In genomic region chr5:77074914-77075313, GRCm38 (mm10) we compare ENCODE assay signal across 9 mouse cellular contexts. TPM values are rescaled to one million over a fixed set of nuclear protein-coding genes. Genes with fewer than 3 reads are reported as not detected.
A peak's percentile ranks its signal among the peaks of the same experiment; 100 is the strongest.
DNase-seq lines count a peak whose midpoint lies in the region; ATAC-seq lines count a peak whose summit lies in the region.
"Had no signal": no experiment of that assay in that cellular context is flagged by ENCODE, and none has a peak within 500 bp of the region (broad histone marks: within the 10 kb centered on the region; RNA-seq: fewer than 3 reads in every experiment).

No protein-coding gene starts in this region.

- intact Hi-C loops in heart, postnatal 14 days (cut with DNase I), result no loop called here

- no peak overlapping the region for H3K4me3 ChIP-seq in forebrain, embryonic 14.5 days (ENCODE audit: low read depth, low read length)
- no peak overlapping the region for H3K4me3 ChIP-seq in midbrain, embryonic 14.5 days (replicated peaks; ENCODE audit: low read depth, low read length)

- no peaks in the 10 kb centered on the region; the same call in 1 of the 2 replicates for H3K9me3 ChIP-seq in forebrain, embryonic 14.5 days (replicated peaks; ENCODE audit: control insufficient read depth, low read length)
- H3K9me3 ChIP-seq in midbrain, embryonic 14.5 days (ENCODE audit: control insufficient read depth, low read length), result no peaks in the 10 kb centered on the region; the same call in 1 of the 2 replicates

- ATAC-seq in forebrain, embryonic 14.5 days, result no peak
- ATAC-seq in midbrain, embryonic 14.5 days (ENCODE audit: low FRiP score, low TSS enrichment), result no peak

- 70% methylated on average over 2 of the region's 2 CpGs for WGBS in forebrain, embryonic 14.5 days
- 90% methylated on average over 2 of the region's 2 CpGs for WGBS in midbrain, embryonic 14.5 days

- H3K27me3 ChIP-seq in forebrain, embryonic 14.5 days (replicated peaks; ENCODE audit: control insufficient read depth, insufficient read depth, low read length), result no peaks in the 10 kb centered on the region
- no peaks in the 10 kb centered on the region for H3K27me3 ChIP-seq in midbrain, embryonic 14.5 days (ENCODE audit: control insufficient read depth, insufficient read depth, low read length)

- no peak overlapping the region for H3K9ac ChIP-seq in forebrain, embryonic 14.5 days (ENCODE audit: low read length)
- H3K9ac ChIP-seq in midbrain, embryonic 14.5 days (replicated peaks; ENCODE audit: low read length), result no peak overlapping the region

- H3K27ac ChIP-seq in forebrain, embryonic 14.5 days (ENCODE audit: low read depth, low read length), result no peak overlapping the region
- no peak overlapping the region for H3K27ac ChIP-seq in midbrain, embryonic 14.5 days (replicated peaks; ENCODE audit: low read depth, low read length)

- peak; percentile 31 for DNase-seq in layer of hippocampus, adult 11-12 months (ENCODE audit: low spot score)
- no peak for DNase-seq in layer of hippocampus, adult 9-10 months (ENCODE audit: low spot score)
- peak; percentile 8 to 34 for DNase-seq in adrenal gland, postnatal 4 days (ENCODE audit: low spot score in 2 of 2)
- peak; percentile 55 to 71 for DNase-seq in heart, postnatal 14 days
- DNase-seq in right cerebral cortex, adult 2 months (ENCODE audit: low spot score in 2 of 2), result peak; percentile 66 to 79
- no peak for DNase-seq in forebrain, embryonic 14.5 days (ENCODE audit: low spot score)
- DNase-seq in midbrain, embryonic 14.5 days, result no peak
- DNase-seq in embryo, embryonic 11 days, result no peak

- H3K4me2 ChIP-seq in forebrain, embryonic 14.5 days (ENCODE audit: low read length), result no peak overlapping the region
- H3K4me2 ChIP-seq in midbrain, embryonic 14.5 days (ENCODE audit: low read length), result no peak overlapping the region

- H3K4me1 ChIP-seq in forebrain, embryonic 14.5 days (ENCODE audit: control insufficient read depth, insufficient read depth, low read length), result no peaks in the 10 kb centered on the region
- no peaks in the 10 kb centered on the region for H3K4me1 ChIP-seq in midbrain, embryonic 14.5 days (ENCODE audit: control insufficient read depth, insufficient read depth, low read length)

- H3K36me3 ChIP-seq in forebrain, embryonic 14.5 days (ENCODE audit: control insufficient read depth, insufficient read depth, low read length), result no peaks in the 10 kb centered on the region
- no peaks in the 10 kb centered on the region for H3K36me3 ChIP-seq in midbrain, embryonic 14.5 days (ENCODE audit: control insufficient read depth, insufficient read depth, low read length)

RNA-seq across cellular contexts. Expression of gene Hopx, which starts 40.0 kb away (rescaled TPM):
- 1 to 10 TPM; 4.8 to 7.2 TPM for total RNA-seq in adrenal gland, postnatal 4 days (2021)
- 100 to 1,000 TPM; 496 to 513 TPM for total RNA-seq in heart, postnatal 14 days (2021)
- polyA plus RNA-seq in forebrain, embryonic 14.5 days (2014; fragmentation: Nextera tagmentation; extraction: Ambion mirVana), result 2.7 and 3.4 TPM in 2 replicates
- polyA plus RNA-seq in midbrain, embryonic 14.5 days (2014; fragmentation: Nextera tagmentation; extraction: Ambion mirVana), result 0.82 and 0.93 TPM in 2 replicates

RNA-seq across cellular contexts. Expression of gene Thegl, which starts 59.1 kb away (rescaled TPM):
- under 1 TPM; 0.28 to 0.31 TPM for total RNA-seq in adrenal gland, postnatal 4 days (2021)
- not detected for total RNA-seq in heart, postnatal 14 days (2021)
- polyA plus RNA-seq in forebrain, embryonic 14.5 days (2014; fragmentation: Nextera tagmentation; extraction: Ambion mirVana), result 0.26 and 0.33 TPM in 2 replicates
- 0.41 and 0.80 TPM in 2 replicates for polyA plus RNA-seq in midbrain, embryonic 14.5 days (2014; fragmentation: Nextera tagmentation; extraction: Ambion mirVana)
- polyA plus RNA-seq: large intestine, adult 2 months had no signal

Comparison
In these comparisons a context has a peak if more than half of its experiments do, and no peak if none do; other contexts are left out.
1. DNase-seq: peak in layer of hippocampus, adult 11-12 months (single experiment), adrenal gland, postnatal 4 days (2 of 2), heart, postnatal 14 days (2 of 2) and right cerebral cortex, adult 2 months (2 of 2); none in layer of hippocampus, adult 9-10 months (single experiment), forebrain, embryonic 14.5 days (single experiment), midbrain, embryonic 14.5 days (single experiment) and embryo, embryonic 11 days (single experiment).
2. RNA of gene Hopx, which starts 40.0 kb away (total RNA-seq): 496 to 513 TPM in heart, postnatal 14 days; 4.8 to 7.2 TPM in adrenal gland, postnatal 4 days; every median in the first group is over 10 times any median in the second.